Mouse (Mus musculus) lung, postnatal 10 days (tissue): Measurements from ENCODE around the gene Uchl1.

ENCODE experiments used
- DNase-seq: peaks from one replicate; pipeline ENCODE4 v3.0.0; 2021

Gene Uchl1

GRCm38 (mm10) chr5:66675983-66676382 is at the start of gene Uchl1:
TSS of gene Uchl1 (plus strand) at chr5:66676091.
- peak; percentile 61 for DNase-seq

GRCm38 (mm10) chr5:66627805-66628204 is 48.1 kb upstream of the Uchl1 start:
- DNase-seq: no peak

GRCm38 (mm10) chr5:66635459-66636079 is 40.3 kb upstream of the Uchl1 start:
- no peak for DNase-seq

- no peak for DNase-seq
Measured at GRCm38 (mm10) chr5:66642156-66642555, 33.7 kb upstream of the Uchl1 start.

- DNase-seq: no peak
Measured at GRCm38 (mm10) chr5:66643260-66643659, 32.6 kb upstream of the Uchl1 start.

GRCm38 (mm10) chr5:66647504-66647903 is 28.4 kb upstream of the Uchl1 start:
- DNase-seq: no peak

GRCm38 (mm10) chr5:66654220-66654619 is 21.7 kb upstream of the Uchl1 start:
- DNase-seq: peak; percentile 83

- DNase-seq: no peak
Measured at GRCm38 (mm10) chr5:66675189-66675890, 551 bp upstream of the Uchl1 start.

GRCm38 (mm10) chr5:66676457-66677117 is 696 bp downstream of the Uchl1 start:
- DNase-seq: peak; percentile 40

GRCm38 (mm10) chr5:66677411-66678345 is 1.8 kb downstream of the Uchl1 start:
- DNase-seq: no peak

- DNase-seq: peak; percentile 34
Measured at GRCm38 (mm10) chr5:66679222-66679621, 3.3 kb downstream of the Uchl1 start.

- DNase-seq: no peak
Measured at GRCm38 (mm10) chr5:66685930-66686329, 10.0 kb downstream of the Uchl1 start.

GRCm38 (mm10) chr5:66686863-66687262 is 11.0 kb downstream of the Uchl1 start:
- no peak for DNase-seq

- no peak for DNase-seq
Measured at GRCm38 (mm10) chr5:66687737-66688136, 11.8 kb downstream of the Uchl1 start.

GRCm38 (mm10) chr5:66688286-66688685 is 12.4 kb downstream of the Uchl1 start:
- no peak for DNase-seq

GRCm38 (mm10) chr5:66689796-66690195 is 13.9 kb downstream of the Uchl1 start:
- DNase-seq: peak; percentile 59

- DNase-seq: no peak
Measured at GRCm38 (mm10) chr5:66693231-66693630, 17.3 kb downstream of the Uchl1 start.

- peak; percentile 76 for DNase-seq
Measured at GRCm38 (mm10) chr5:66697119-66697518, 21.2 kb downstream of the Uchl1 start.

- DNase-seq: peak; percentile 79
Measured at GRCm38 (mm10) chr5:66699911-66700310, 24.0 kb downstream of the Uchl1 start.

- no peak for DNase-seq
Measured at GRCm38 (mm10) chr5:66701951-66702350, 26.1 kb downstream of the Uchl1 start.

GRCm38 (mm10) chr5:66703317-66704004 is 27.6 kb downstream of the Uchl1 start:
- peak; percentile 57 for DNase-seq

- peak; percentile 48 for DNase-seq
Measured at GRCm38 (mm10) chr5:66707859-66708258, 32.0 kb downstream of the Uchl1 start.
